8 mouse cellular contexts compared by ENCODE assay signal in genomic region chr7:4996003-4996895, GRCm38 (mm10). TPM values are rescaled to one million over a fixed set of nuclear protein-coding genes. Genes with fewer than 3 reads are reported as not detected.
DNase-seq lines count a peak whose midpoint lies in the region; ATAC-seq and TF ChIP-seq lines count a peak whose summit lies in the region.

Gene Zfp579 (minus strand): TSS chr7:4996158.

- TF ChIP-seq EP300 in CH12.LX (IDR thresholded peaks at IDR 0.05; ENCODE audit: low read length), result no peak
- no peak for TF ChIP-seq EP300 in heart, postnatal 0 days (IDR thresholded peaks at IDR 0.05; ENCODE audit: low read depth)

- peak; percentile 58 for TF ChIP-seq POLR2A in CH12.LX (IDR thresholded peaks at IDR 0.05; ENCODE audit: low read depth, low read length)

- peak; percentile 88 for ATAC-seq in forebrain, embryonic 13.5 days
- peak; percentile 87 for ATAC-seq in heart, postnatal 0 days (ENCODE audit: insufficient read depth, low read depth)
- ATAC-seq in liver, embryonic 16.5 days (ENCODE audit: low read depth), result peak; percentile 73
- ATAC-seq in neural tube, embryonic 13.5 days (ENCODE audit: low read depth), result peak; percentile 86

- in situ Hi-C loops in CH12.LX (cut with MboI; ENCODE audit: low pct_ligation_motif_present, low pct_unique_long_range_greater_than_20kb, low sequenced_read_pairs), result no loop called here

- peak within 1 kb of the TSS; percentile 25 for H3K27ac ChIP-seq in CH12.LX (ENCODE audit: insufficient read depth, low read depth)
- H3K27ac ChIP-seq in forebrain, embryonic 13.5 days, result peak within 1 kb of the TSS; percentile 66
- peak within 1 kb of the TSS; percentile 65 for H3K27ac ChIP-seq in heart, postnatal 0 days (ENCODE audit: low read depth)
- no peak within 1 kb of the TSS; the same call in 1 of the 2 replicates for H3K27ac ChIP-seq in liver, embryonic 16.5 days (ENCODE audit: low read length)
- H3K27ac ChIP-seq in neural tube, embryonic 13.5 days (replicated peaks), result peak within 1 kb of the TSS; percentile 85

- peak within 1 kb of the TSS; percentile 91 for H3K9ac ChIP-seq in CH12.LX (ENCODE audit: insufficient read depth, low read depth)
- peak within 1 kb of the TSS; percentile 89 for H3K9ac ChIP-seq in forebrain, embryonic 13.5 days
- H3K9ac ChIP-seq in heart, postnatal 0 days (replicated peaks; ENCODE audit: low read depth, low read length), result peak within 1 kb of the TSS; percentile 88
- H3K9ac ChIP-seq in liver, embryonic 16.5 days (ENCODE audit: low read depth, low read length), result peak within 1 kb of the TSS; percentile 58
- H3K9ac ChIP-seq in neural tube, embryonic 13.5 days, result peak within 1 kb of the TSS; percentile 95

- no peaks in the 10 kb centered on the region for H3K79me2 ChIP-seq in CH12.LX (replicated peaks; ENCODE audit: control insufficient read depth, extremely low read depth, insufficient read depth, poor library complexity, severe bottlenecking)

- no peak for TF ChIP-seq CTCF in CH12.LX (conservative IDR thresholded peaks at IDR 0.05 in 1 of 2, IDR thresholded peaks at IDR 0.05 in 1 of 2; ENCODE audit: low read depth in 2 of 2, low read length in 2 of 2)
- no peak for TF ChIP-seq CTCF in heart, postnatal 0 days (IDR thresholded peaks at IDR 0.05; ENCODE audit: low read depth)

- peaks cover 12% of the 10 kb centered on the region for H3K9me3 ChIP-seq in CH12.LX (replicated peaks; ENCODE audit: low read length)
- no peaks in the 10 kb centered on the region for H3K9me3 ChIP-seq in forebrain, embryonic 13.5 days (replicated peaks)
- no peaks in the 10 kb centered on the region for H3K9me3 ChIP-seq in heart, postnatal 0 days (replicated peaks; ENCODE audit: control insufficient read depth, low read length)
- no peaks in the 10 kb centered on the region for H3K9me3 ChIP-seq in liver, embryonic 16.5 days (replicated peaks; ENCODE audit: control insufficient read depth, low read length)
- no peaks in the 10 kb centered on the region for H3K9me3 ChIP-seq in neural tube, embryonic 13.5 days

- H3K36me3 ChIP-seq in CH12.LX (replicated peaks in 1 of 2; ENCODE audit: control insufficient read depth in 1 of 2, insufficient read depth in 1 of 2, low read length in 1 of 2), result peaks cover 11 to 23% of the 10 kb centered on the region in 2 experiments
- peaks cover 33% of the 10 kb centered on the region for H3K36me3 ChIP-seq in forebrain, embryonic 13.5 days (ENCODE audit: poor library complexity, severe bottlenecking)
- peaks cover 14% of the 10 kb centered on the region for H3K36me3 ChIP-seq in heart, postnatal 0 days (replicated peaks; ENCODE audit: control insufficient read depth, insufficient read depth, low read length)
- 0 out of 2 replicates have a peak, but pooled peaks cover 3% of the 10 kb centered on the region for H3K36me3 ChIP-seq in liver, embryonic 16.5 days (ENCODE audit: control insufficient read depth, insufficient read depth)
- H3K36me3 ChIP-seq in neural tube, embryonic 13.5 days, result peaks cover 32% of the 10 kb centered on the region

- H3K4me3 ChIP-seq in CH12.LX (replicated peaks in 1 of 3; ENCODE audit: low read depth in 2 of 3, low read length in 2 of 3, poor library complexity in 1 of 3), result peak within 1 kb of the TSS; percentile 75 to 82 (median 77)
- H3K4me3 ChIP-seq in forebrain, embryonic 13.5 days, result peak within 1 kb of the TSS; percentile 78
- peak within 1 kb of the TSS; percentile 68 for H3K4me3 ChIP-seq in heart, postnatal 0 days (ENCODE audit: low read depth, low read length)
- H3K4me3 ChIP-seq in liver, embryonic 16.5 days (ENCODE audit: low read depth, low read length), result peak within 1 kb of the TSS; percentile 63
- peak within 1 kb of the TSS; percentile 75 for H3K4me3 ChIP-seq in neural tube, embryonic 13.5 days

- DNase-seq in CH12.LX (ENCODE audit: extremely low read depth), result peak; percentile 87
- peak; percentile 85 for DNase-seq in brain, embryonic 18.5 days (ENCODE audit: low read depth, low spot score)
- DNase-seq in heart, postnatal 0 days (ENCODE audit: low spot score), result peak; percentile 86
- peak; percentile 93 to 95 for DNase-seq in kidney, postnatal 36 days
- peak; percentile 97 for DNase-seq in testis, postnatal 10 days (ENCODE audit: low spot score)

- 8% methylated on average over 14 of the region's 26 CpGs for WGBS in forebrain, embryonic 13.5 days
- 3% methylated on average over 13 of the region's 26 CpGs for WGBS in heart, postnatal 0 days
- 12% methylated on average over 12 of the region's 26 CpGs for WGBS in liver, embryonic 16.5 days (ENCODE audit: insufficient replicate concordance)
- WGBS in neural tube, embryonic 13.5 days, result 6% methylated on average over 23 of the region's 26 CpGs

- peak within 1 kb of the TSS; percentile 73 for H3K4me2 ChIP-seq in CH12.LX (ENCODE audit: insufficient read depth, low read depth, poor library complexity, severe bottlenecking)
- peak within 1 kb of the TSS; percentile 89 for H3K4me2 ChIP-seq in forebrain, embryonic 13.5 days
- H3K4me2 ChIP-seq in heart, postnatal 0 days (ENCODE audit: low read depth, low read length), result peak within 1 kb of the TSS; percentile 98
- H3K4me2 ChIP-seq in liver, embryonic 16.5 days (ENCODE audit: low read depth, low read length), result peak within 1 kb of the TSS; percentile 56
- peak within 1 kb of the TSS; percentile 68 for H3K4me2 ChIP-seq in neural tube, embryonic 13.5 days

- no peak for TF ChIP-seq RAD21 in CH12.LX (IDR thresholded peaks at IDR 0.05; ENCODE audit: low read depth, low read length)

- H3K27me3 ChIP-seq in CH12.LX (replicated peaks), result no peaks in the 10 kb centered on the region
- H3K27me3 ChIP-seq in forebrain, embryonic 13.5 days, result peaks cover 17% of the 10 kb centered on the region
- H3K27me3 ChIP-seq in heart, postnatal 0 days (ENCODE audit: control insufficient read depth, insufficient read depth, low read length), result 0 out of 2 replicates have a peak, but pooled peaks cover 8% of the 10 kb centered on the region
- peaks cover 20% of the 10 kb centered on the region for H3K27me3 ChIP-seq in liver, embryonic 16.5 days (ENCODE audit: control insufficient read depth, insufficient read depth, low read depth, low read length)
- H3K27me3 ChIP-seq in neural tube, embryonic 13.5 days, result peaks cover 13% of the 10 kb centered on the region

- peaks cover 0 to 13% of the 10 kb centered on the region in 2 experiments; a peak in 2 of 4 replicates for H3K4me1 ChIP-seq in CH12.LX (ENCODE audit: control insufficient read depth in 1 of 2, insufficient read depth in 2 of 2)
- H3K4me1 ChIP-seq in forebrain, embryonic 13.5 days, result peaks cover 35% of the 10 kb centered on the region
- H3K4me1 ChIP-seq in heart, postnatal 0 days (ENCODE audit: control insufficient read depth, insufficient read depth), result peaks cover 12% of the 10 kb centered on the region
- H3K4me1 ChIP-seq in liver, embryonic 16.5 days (ENCODE audit: control insufficient read depth, low read depth, low read length), result no peaks in the 10 kb centered on the region; the same call in 1 of the 2 replicates
- peaks cover 40% of the 10 kb centered on the region for H3K4me1 ChIP-seq in neural tube, embryonic 13.5 days (replicated peaks)

- dilution Hi-C loops in CH12.LX (cut with MboI; ENCODE audit: extremely low pct_ligation_motif_present, extremely low pct_unique_long_range_greater_than_20kb, low sequenced_read_pairs), result no loop called here

TF ChIP-seq in CH12.LX, 34 proteins besides CTCF, POLR2A, EP300 and RAD21 (continues in another document):
- no peak for TF ChIP-seq JUND (conservative IDR thresholded peaks at IDR 0.05; ENCODE audit: low read depth, low read length)
- TF ChIP-seq USF1 (IDR thresholded peaks at IDR 0.05; ENCODE audit: low read depth, low read length), result no peak
- no peak for TF ChIP-seq KAT2A (IDR thresholded peaks at IDR 0.05; ENCODE audit: insufficient replicate concordance, low read length)
- TF ChIP-seq SIN3A (IDR thresholded peaks at IDR 0.05; ENCODE audit: low read length), result peak; percentile 83
- TF ChIP-seq UBTF (IDR thresholded peaks at IDR 0.05; ENCODE audit: low read depth, low read length), result no peak
- peak; percentile 78 for TF ChIP-seq ELF1 (IDR thresholded peaks at IDR 0.05; ENCODE audit: low read depth, low read length)
- TF ChIP-seq PAX5 (IDR thresholded peaks at IDR 0.05; ENCODE audit: low read length), result no peak
- peak; percentile 33; the same call in 1 of the 2 replicates for TF ChIP-seq TCF12 (IDR thresholded peaks at IDR 0.05; ENCODE audit: low read depth, low read length)
- no peak for TF ChIP-seq TBP (conservative IDR thresholded peaks at IDR 0.05; ENCODE audit: low read depth, low read length)
- no peak for TF ChIP-seq GABPA (IDR thresholded peaks at IDR 0.05; ENCODE audit: insufficient replicate concordance, low read depth, low read length)
- peak; percentile 55; the same call in 1 of the 2 replicates for TF ChIP-seq NELFE (IDR thresholded peaks at IDR 0.05; ENCODE audit: low read depth, low read length)
- TF ChIP-seq ZKSCAN1 (IDR thresholded peaks at IDR 0.05; ENCODE audit: borderline replicate concordance, low read depth, low read length), result peak; percentile 31; the same call in 1 of the 2 replicates
- TF ChIP-seq POLR2AphosphoS2 (IDR thresholded peaks at IDR 0.05; ENCODE audit: low read depth, low read length), result no peak
- TF ChIP-seq CHD1 (IDR thresholded peaks at IDR 0.05; ENCODE audit: low read depth, low read length), result no peak
- no peak for TF ChIP-seq ZC3H11A (IDR thresholded peaks at IDR 0.05; ENCODE audit: low read depth, low read length)
- TF ChIP-seq E2F4 (IDR thresholded peaks at IDR 0.05; ENCODE audit: insufficient replicate concordance, low read depth, low read length), result no peak
- peak; percentile 97 for TF ChIP-seq MAZ (IDR thresholded peaks at IDR 0.05; ENCODE audit: low read depth, low read length)
- no peak for TF ChIP-seq BHLHE40 (IDR thresholded peaks at IDR 0.05; ENCODE audit: low read depth, low read length)
- peak; percentile 78 for TF ChIP-seq HCFC1 (IDR thresholded peaks at IDR 0.05; ENCODE audit: low read depth, low read length)
- TF ChIP-seq USF2 (conservative IDR thresholded peaks at IDR 0.05; ENCODE audit: low read depth, low read length), result no peak
- TF ChIP-seq SMC3 (IDR thresholded peaks at IDR 0.05; ENCODE audit: low read depth, low read length), result no peak
- TF ChIP-seq MXI1 (IDR thresholded peaks at IDR 0.05; ENCODE audit: low read depth, low read length), result no peak

RNA-seq across cellular contexts. Expression of gene Zfp579, which starts in this region (rescaled TPM):
- 2.8 and 3.4 TPM in 2 replicates for total RNA-seq in CH12.LX (2012; rRNA removed)
- total RNA-seq in CH12.LX (2014; rRNA removed), result 1.0 and 1.1 TPM in 2 replicates
- polyA plus RNA-seq in CH12.LX (2012; ENCODE audit: insufficient read length, low read depth), result 8.5 and 11.3 TPM in 2 replicates
- polyA plus RNA-seq in forebrain, embryonic 13.5 days (2015; fragmentation: Nextera tagmentation; extraction: Ambion mirVana), result 51.2 and 56.5 TPM in 2 replicates
- total RNA-seq in heart, postnatal 0 days (2014; rRNA removed; ENCODE audit: low replicate concordance), result 8.3 and 15.0 TPM in 2 replicates
- 25.4 and 30.6 TPM in 2 replicates for polyA plus RNA-seq in heart, postnatal 0 days (2015; fragmentation: Nextera tagmentation; extraction: Ambion mirVana)
- polyA plus RNA-seq in liver, embryonic 16.5 days (2015; fragmentation: Nextera tagmentation; extraction: Ambion mirVana), result 3.6 and 4.5 TPM in 2 replicates
- polyA plus RNA-seq in neural tube, embryonic 13.5 days (2015; fragmentation: Nextera tagmentation; extraction: Ambion mirVana), result 59.8 and 63.2 TPM in 2 replicates
